Mouse (Mus musculus) brain, embryonic 18.5 days (tissue): ENCODE measurements around the gene Epb41l5.

Experiments used
- DNase-seq: peaks from one replicate; pipeline ENCODE4 v3.0.0-alpha.2; 2012; ENCODE audit warnings: low read depth, low spot score

Epb41l5 gene

DNA sequence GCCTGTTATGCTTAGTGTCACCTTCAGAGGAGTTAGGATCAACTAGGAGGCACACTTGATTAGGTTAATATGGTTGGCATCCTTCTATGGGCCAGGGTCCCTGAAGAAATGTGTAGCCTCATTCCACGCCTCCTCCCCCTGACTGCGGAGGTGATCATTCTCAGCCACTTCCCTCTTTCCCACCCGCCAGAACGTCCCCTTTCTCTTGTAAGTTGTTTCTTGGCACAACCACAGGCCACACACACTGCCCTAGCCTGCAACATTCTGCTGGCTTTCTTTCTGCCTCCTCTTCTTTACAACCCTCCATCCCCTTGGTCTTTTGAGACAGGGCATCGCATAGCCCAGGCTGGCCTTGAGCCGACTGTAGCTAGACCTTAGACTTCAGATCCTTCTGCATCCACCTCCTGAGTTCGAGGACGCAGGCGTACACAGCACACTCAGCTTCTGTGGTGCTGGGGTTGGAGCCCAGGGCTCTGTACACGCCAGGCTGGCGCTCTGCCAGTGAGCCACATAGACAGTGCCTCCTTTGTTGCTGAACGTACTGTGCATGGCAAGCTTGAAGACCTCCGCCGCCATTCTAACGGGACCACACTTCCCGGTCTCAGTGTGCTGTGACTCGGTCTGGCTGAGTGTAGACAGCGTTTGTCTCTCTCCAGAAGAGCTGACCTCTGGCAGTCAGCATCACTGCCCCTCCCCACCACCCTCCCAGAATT lies 115.6 kb downstream of the Epb41l5 start:
- DNase-seq: no peak

DNA sequence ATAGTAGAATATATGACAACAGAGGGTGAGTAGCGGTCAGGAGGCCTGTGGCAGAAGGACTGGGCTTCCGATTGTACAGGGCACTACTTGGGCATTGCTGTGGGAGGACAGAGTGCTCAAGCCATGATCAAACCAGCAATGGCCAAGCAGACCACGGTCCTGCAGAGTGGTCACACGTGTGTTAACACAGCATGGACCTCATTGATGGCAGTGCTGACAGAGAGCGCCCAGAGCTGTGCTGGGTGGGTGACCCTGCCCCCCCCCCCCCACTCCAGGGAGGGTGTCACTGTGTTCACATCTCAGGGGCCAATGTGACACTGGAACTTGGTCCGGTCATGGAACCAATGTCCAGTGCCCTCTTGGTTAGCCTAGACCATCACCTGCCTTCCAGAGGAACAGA lies 116.6 kb downstream of the Epb41l5 start:
- DNase-seq: no peak

DNA sequence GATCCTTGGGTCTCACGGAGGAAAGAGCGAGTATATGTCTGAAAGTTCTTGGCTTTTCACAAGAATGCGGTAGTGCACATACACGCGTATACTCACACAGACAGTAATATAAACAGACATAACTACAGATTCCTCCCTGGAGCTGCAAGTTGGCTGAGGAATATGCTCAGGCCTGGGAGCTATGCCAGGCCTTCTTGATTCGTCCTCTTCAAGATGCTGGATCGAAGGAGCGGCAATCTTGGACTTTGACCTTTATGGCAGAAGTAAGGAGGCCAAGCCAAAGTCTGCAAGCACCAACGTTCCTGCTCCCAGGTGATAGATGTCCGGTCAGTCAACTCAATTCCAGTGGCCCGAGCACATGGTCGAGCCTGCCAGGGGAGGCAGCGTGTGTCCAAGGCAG lies 117.9 kb downstream of the Epb41l5 start:
- DNase-seq: no peak

DNA sequence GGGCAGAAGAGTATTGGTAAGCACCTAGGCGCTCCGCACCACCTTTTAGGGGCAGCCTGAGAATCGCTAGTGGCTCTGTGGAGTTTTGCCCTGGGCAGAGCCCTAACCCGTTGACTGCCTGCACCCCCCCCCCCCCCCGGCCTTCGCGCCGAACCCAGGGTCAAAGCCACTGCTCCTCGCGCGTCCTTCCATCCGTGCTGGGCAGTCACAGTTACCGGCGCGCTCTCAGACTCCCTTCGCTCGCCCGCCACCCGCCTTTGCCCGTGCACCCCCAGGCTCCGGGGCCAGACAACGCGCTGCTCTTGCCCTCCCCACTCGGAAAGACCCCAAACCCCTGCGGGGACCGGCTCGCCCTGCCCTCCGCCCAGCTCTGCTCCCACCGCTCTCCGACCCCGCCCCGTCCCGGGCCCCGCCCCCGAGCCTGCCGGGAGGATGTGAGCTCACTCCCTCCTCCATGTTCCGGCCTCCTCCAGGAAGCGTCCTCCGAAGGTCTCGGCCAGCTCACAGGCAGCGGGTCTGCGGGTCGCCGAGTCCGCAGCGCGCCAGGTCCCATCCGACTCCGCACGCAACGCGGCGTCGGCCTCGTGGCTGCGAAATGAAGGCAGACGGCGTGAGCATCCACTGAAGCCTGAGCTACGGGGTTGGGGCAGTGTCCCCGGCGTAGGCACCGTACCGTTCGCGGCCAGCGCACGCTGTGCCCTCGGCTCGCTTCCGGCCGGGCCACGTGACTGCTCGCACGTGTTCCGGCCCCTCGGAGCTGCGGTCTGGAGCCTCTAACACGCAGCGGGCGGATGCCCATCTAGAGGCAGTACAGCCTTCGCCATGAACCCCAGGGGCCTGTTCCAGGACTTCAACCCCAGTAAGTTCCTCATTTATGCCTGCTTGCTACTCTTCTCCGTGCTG lies 122.9 kb downstream of the Epb41l5 start, which contains the start of gene Tmem185b:
Gene Tmem185b, plus strand, starts transcription at position 472 of the 903 bp plus-strand sequence.
- peak; percentile 63 for DNase-seq

DNA sequence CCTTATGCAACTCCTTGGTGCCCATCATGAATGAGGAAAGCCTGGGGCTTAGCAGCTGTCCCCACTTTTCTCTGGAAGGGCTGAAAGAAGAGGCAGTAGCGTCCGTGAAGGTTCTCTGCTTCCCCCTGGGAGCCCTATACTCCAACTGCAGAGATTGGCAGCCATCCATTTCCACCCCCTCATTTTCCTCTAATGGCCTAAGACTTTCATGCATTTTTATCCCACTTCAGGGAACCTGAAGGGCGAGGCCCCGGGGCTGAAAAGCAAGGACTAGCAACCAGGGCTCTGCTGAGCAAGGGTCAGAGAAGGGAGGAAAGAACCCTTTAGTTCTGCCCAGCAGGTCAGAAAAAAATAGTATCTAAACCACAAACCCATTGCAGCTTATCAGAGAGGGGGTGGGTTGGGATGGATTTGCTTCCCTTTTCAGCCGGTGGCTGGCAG lies 123.8 kb downstream of the Epb41l5 start:
- DNase-seq: no peak

DNA sequence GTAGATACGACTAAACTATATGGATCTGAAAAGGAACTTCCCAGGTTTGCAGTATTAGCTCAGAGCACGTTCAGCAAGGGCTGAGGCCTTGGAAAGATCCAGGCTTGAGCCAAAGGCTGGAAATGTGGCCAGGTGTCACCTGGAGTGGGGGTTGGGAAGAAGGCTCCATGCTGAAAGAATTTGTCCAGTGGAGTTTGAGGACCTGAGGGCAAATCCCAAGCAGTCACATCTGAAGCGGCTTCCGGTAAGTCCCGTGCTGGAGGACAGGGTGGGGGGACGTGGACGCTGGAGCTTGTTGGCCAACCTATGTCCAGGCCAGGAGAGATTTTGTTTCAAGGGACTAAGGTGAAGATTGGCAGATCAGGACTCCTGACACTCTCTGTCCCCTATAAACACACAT lies 125.0 kb downstream of the Epb41l5 start:
- DNase-seq: no peak

DNA sequence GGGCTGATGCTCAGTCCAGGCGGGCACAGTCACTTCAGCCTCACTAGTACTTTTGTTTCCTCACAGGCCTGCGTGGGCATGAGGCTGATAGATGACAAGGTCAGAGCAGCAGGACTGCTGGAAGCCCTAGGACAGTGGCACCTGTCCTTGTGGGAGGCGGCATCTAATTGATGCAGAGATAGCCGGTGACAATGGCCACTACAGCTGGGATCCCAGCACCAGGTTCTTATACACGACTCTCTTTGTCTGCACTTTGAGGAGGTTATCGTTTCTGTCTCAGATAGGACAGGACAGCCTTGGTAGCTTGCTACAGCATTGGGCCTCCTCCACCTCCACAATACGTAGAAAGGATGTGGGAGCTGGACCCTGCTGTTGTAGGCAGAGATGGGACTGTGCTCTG lies 125.4 kb downstream of the Epb41l5 start:
- no peak for DNase-seq

DNA sequence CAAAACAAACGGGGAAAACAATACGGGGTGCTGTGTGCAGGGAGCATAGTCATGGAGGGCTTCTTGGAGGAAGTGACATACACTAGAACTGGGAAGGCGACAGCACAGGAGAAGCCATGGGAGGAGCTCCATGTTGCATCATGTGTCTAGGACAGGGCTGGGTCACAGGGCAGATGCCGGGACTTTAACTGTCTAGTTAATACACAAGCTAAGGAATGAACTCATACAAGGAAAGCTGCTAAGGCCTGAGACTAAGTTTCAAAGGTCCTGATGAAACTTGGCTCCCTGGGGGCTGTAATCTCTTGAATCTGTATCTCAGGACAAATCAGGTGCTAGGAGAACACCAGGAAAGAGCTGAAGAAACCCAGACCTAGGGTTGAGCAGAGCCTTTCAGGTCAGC lies 126.1 kb downstream of the Epb41l5 start:
- DNase-seq: no peak

DNA sequence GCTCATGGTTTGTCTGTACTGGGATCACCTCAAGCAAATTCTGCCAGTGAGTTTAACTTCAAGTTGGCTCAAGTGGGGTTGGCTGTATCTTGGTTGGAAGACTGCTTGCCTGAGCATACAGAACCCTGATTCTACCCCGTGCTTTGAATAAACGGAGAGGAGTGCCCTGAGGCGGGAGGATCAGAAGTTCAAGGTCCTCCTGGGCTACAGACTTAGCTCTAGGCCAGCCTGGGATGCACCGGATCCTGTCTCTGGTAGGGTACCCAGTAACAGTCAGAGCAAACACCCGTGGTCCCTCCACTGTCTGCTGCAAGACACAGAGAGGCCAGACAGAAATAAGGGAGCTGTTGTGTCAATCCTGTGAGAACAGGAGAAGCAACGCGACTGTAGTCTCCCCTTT lies 127.1 kb downstream of the Epb41l5 start:
- DNase-seq: no peak

DNA sequence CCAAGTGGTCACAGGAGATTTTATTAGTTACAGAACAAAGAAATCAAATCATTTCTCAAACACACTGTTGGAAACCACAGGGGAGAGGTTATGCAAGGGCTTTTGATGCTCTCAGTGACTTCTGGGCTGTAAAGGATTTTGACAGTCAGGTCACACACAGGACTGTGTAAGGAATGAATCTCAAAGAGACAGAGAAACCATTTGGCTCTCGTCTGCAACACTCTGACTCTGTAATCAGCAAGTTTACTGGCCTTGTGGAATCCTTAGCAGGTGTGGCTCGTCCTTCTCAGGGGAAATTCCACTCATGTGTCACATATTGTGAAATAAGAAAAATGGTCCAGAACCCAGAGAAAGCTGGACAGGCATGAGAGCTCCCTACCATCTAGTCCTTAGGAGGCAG lies 127.8 kb downstream of the Epb41l5 start:
- DNase-seq: no peak

DNA sequence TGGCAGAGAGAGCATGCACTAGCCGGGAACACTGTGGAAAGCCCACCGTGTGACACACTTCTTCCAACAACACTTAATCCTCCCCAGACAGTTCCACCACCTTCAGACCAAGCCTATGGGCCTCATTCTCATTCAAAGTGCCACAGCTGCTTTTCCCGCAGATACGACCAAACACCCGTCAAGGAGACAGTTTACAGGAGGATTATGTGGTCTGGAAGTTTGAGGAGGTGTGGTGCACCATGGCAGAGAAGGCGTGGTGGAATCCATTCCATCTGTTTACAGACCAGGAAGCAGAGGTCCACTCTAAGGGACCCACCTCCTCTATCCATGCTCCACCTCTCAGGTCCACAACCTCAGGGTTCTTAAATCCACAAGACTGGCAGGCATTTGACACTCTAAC lies 129.5 kb downstream of the Epb41l5 start:
- no peak for DNase-seq

DNA sequence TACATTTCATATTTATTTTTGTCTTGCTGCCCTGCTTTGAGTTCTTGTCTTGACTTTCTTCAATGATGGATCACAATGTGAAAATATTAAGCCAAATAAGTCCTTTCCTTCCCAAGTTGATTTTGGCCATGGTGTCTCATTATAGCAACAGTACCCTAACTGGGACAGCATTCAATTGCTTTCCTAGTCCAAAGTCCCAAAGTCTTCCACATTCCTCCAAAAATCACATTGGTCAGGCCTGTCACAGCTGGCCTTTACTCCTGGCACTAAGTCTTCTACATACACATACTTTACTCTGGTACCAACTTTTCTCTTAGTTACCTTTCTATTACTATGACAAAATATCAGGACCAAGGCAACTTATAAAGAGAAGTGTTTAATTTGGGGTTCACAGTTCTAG lies 130.0 kb downstream of the Epb41l5 start:
- DNase-seq: no peak

DNA sequence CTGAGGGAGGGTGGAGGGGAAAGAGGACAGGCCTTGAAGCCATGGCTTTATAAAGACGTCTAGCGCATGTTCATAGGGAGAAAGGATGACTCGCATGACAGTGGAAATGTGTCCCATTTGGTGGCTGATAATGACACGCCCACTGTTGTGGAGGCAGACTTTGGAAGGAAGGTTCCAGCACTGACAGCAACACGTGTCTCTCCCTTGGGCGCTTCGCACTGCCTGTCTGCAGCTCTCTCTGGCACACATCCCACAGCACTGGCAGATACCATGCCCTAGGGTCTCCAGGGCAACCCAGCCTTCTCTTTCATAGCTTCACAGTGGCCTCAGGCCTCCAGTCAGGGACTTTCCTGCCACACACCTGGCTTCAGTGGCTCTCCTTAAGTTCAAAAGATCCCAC lies 130.7 kb downstream of the Epb41l5 start:
- DNase-seq: no peak

DNA sequence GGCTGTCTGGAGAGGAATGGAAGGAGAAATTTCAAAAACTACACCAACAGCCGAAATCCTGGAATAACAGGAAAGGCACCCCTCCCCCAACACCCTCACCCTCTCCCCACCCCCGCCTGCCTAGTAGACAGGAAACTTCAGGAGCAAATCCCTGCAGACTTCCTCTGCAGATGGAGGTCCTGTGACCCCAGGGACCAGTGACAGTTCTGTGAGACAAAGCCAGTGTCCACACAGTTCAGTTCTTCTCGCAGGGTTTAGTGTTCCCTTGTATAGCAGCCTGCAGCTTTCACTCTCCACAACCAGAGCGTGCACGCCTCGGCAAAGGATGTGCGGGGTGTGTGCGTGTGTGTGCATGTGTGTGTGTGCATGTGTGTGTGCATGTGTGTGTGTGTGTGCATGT lies 137.9 kb downstream of the Epb41l5 start:
- DNase-seq: no peak

DNA sequence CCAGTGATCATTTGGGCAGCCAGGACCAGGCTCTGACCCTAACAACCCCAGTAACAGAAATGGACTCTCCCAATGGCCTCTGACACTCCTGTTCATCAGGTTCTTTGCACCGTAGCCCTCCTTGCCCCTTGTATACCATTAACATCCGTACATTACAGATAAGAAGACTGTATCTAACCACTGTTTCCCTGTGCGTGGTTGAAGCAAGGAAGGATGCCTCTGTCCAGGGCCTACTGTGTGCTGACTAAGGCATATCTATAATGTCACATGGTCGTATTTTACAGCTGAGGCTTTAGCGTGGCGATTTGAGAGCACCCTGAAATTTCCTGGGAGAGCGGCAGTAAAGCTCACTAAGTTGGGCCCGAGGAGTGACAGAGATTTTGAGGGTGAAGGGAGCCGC lies 138.4 kb downstream of the Epb41l5 start:
- no peak for DNase-seq

DNA sequence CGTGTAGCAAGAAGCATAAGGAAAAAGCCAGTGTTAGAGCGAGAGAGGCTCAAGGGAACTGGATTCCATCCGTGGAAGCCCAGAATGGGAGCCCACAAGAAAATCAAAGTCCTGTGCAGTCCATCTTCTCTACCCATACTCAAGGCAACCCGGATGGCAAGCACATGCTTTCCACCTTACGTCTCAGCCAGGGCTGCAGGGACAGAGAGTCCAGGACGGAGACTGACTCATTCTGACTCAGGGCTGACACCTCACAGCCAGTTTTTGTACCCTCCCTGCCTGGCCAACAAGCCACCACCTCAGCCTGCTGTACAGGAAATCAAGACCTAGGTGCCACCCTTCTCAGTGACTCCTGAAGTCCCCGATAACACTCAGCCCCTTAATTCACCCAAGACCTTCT lies 139.3 kb downstream of the Epb41l5 start:
- DNase-seq: no peak

DNA sequence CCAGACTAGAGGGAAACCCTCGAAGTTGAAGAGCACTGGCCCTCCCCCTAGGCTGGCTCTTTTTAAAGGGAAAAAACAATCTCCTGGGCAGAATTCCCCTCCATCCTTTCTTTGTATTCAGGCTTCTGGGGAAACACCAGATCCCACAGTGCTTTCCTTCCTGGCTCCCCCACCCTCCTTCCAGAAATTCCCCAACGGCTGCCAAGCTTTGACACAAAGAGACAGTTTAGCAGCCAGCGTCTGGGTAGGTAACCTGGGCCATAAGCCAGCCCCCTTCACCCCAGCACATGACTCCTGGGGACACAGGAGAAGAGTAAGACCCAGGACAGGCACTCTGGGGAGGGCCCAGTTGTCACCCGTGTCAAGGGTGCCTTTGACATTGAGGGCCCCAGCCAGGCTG lies 140.3 kb downstream of the Epb41l5 start:
- no peak for DNase-seq

DNA sequence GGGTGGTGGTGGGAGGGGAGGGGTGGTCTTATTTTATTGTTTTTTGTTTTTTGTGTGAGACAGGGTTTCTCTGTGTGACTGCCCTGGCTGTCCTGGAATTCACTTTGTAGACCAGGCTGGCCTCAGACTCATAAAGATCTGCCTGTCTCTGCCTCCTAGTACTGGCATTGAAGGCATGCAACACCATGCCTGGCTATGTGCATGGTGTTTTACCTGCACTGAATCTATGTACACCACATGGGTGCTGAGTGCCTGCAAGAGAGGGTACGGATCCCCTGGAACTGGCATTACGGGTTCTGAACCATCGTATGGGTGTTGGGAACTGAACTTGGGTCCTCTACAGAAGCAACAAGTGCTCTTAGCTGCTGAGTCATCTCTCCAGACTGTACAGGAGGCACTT lies 142.8 kb downstream of the Epb41l5 start:
- DNase-seq: no peak

DNA sequence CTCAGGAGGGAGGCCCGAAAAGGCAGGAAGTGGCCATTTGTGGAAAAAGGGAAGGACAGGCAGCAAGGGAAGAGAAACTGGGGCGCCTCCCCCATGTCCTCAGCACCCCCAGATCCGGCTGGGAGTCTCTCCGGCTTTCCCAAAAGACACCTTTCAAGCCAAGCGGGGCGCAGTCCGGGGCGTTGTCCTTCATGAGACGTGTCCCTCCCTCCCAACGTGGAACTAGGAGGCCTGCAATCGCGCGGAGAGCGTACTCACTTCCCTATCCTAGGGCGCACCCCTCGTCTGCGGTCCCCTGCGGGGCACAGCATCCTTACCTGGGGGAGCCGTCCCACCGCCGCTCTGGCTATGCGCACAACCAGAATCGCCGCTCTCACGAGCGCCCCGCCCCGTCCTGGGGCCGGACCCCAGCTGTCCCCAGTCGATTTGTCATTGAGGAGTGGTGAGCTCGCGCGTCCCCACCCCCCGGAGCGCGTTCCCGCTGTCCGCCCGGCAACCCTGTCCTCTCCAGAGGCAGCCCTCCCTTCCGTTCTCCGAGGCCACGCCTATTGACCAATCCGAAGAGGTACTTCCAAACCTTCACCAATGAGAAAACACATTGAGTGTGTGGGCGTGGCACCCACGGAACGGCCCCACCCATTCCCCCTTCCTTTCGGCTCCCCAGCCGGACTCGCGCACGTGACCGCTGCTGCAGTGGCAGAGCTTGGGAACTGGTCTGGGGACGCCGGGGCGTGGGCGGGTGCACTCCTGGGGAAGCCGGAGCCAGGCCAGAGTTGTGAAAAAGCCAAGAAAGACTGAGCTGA lies 144.3 kb downstream of the Epb41l5 start, which contains the start of gene Ralb:
Gene Ralb, minus strand, starts transcription at position 535 of the 803 bp plus-strand sequence.
- DNase-seq: peak; percentile 93

DNA sequence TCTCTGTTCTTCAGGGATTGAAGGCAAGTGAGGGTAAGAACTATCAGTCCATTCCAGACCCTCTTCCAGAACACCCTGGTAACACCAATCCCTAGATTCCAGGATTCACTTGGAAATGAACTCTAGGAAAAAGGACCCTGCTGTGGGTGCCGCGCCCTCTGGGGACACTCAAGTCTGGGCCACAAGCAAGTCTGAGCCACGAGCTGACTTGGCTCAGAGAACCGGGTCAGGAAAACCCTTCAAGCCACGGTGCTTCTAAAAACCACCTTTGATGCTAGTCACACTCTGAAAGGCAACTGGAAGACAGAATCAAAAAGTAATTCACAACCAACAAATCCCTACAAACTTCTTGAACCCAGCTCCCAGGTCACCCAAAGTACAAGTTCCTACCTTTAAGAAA lies 145.0 kb downstream of the Epb41l5 start:
- no peak for DNase-seq

DNA sequence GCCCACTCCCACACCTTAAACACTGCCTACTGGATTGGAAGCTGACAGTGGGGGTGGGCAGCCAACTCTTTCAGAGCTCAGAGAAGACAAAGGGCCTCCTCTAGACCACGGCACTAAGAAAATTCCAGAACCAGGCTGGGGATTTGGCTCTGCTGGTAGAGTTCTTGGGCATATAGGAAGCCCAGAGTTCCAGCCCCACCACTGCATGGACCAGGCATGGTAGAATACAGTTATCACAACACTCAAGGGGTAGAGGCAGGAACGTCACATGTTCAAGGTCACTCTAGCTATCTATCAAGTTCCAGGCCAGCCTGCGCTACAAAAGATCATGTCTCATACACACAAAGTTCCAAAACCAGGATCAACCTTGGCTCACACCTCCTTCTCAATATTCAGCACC lies 145.6 kb downstream of the Epb41l5 start:
- no peak for DNase-seq

DNA sequence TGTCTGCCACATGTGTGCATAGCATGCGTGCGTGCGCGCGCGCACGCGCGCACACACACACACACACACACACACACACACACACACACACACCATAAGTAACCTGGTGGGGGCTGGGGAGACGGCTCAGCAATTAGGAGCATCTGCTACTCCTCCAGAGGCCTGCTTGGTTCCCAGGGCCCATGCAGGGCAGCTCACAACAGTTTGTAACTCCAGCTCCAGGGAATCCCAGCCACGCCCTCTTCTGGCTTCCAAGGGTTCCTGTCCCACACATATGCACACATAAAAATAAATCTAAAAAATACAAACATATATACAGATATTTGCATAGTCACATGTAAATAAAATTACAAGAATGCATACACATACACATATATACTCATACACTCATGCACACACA lies 146.1 kb downstream of the Epb41l5 start:
- no peak for DNase-seq
